Mouse (Mus musculus): ENCODE results near the gene Ftcd.

GRCm38 (mm10) chr10:76630657-76631056 is 55.2 kb downstream of the Ftcd start:
- TF ChIP-seq CTCF (IDR thresholded peaks at IDR 0.05; ENCODE audit: borderline replicate concordance, extremely low read depth, insufficient read depth, insufficient read length) (no peak), POLR2A (IDR thresholded peaks at IDR 0.05; ENCODE audit: borderline replicate concordance, extremely low read depth, insufficient read depth, insufficient read length, poor library complexity, severe bottlenecking) (no peak)

Data from brain, embryonic 14.5 days (tissue).